Mouse (Mus musculus) frontal cortex, postnatal 25 days (tissue): ENCODE data around the gene Armc7.
A peak's percentile ranks its signal among the peaks of the same experiment; 100 is the strongest.
"Not testable (repeated sequence)": the region's sequence is repeated elsewhere in the genome, so short reads cannot be mapped to it uniquely, and the experiment has no call there.

Source experiments
- DNase-seq, 2 experiments: peaks; one replicate each; pipeline ENCODE4 v3.0.0; 2022; ENCODE audit warnings: low spot score in 2 of 2

Armc7 gene

GRCm38 (mm10) chr11:115522238-115522637 lies 46.8 kb downstream of the Armc7 start:
- DNase-seq, result no peak

- no peak for DNase-seq
Observed at GRCm38 (mm10) chr11:115522703-115523102, 47.2 kb downstream of the Armc7 start.

- not testable (repeated sequence) for DNase-seq
Observed at GRCm38 (mm10) chr11:115526446-115526845, 51.0 kb downstream of the Armc7 start.

GRCm38 (mm10) chr11:115534759-115535371 lies 59.4 kb downstream of the Armc7 start:
- no peak for DNase-seq

- peak; percentile 20 to 25 for DNase-seq
Observed at GRCm38 (mm10) chr11:115535401-115536037, 60.1 kb downstream of the Armc7 start.

GRCm38 (mm10) chr11:115536038-115536681 lies 60.7 kb downstream of the Armc7 start, which contains the start of gene Sumo2:
Gene Sumo2, minus strand, starts transcription at chr11:115536276.
- DNase-seq, result peak; percentile 96 to 97

GRCm38 (mm10) chr11:115536856-115537568 lies 61.5 kb downstream of the Armc7 start:
- peak in 1 of 2 experiments; percentile 19 for DNase-seq

- DNase-seq, result no peak
Observed at GRCm38 (mm10) chr11:115538045-115538444, 62.6 kb downstream of the Armc7 start.
